Mouse (Mus musculus) cortical plate, adult 2 months (tissue): ENCODE measurements around the gene Rapgef2.

Source experiments
- CTCF ChIP-seq: fragments of 200-500 bp; IDR thresholded peaks from 2 replicates; pipeline ENCODE4 v1.5.1; 2011; ENCODE audit warnings: mild to moderate bottlenecking, control low read depth, low read length; ENCODE audit not compliant: insufficient read depth; ENCODE audit errors: extremely low read depth
- POLR2A ChIP-seq: fragments of 200-500 bp; IDR thresholded peaks from 2 replicates; pipeline ENCODE4 v1.6.1; 2011; ENCODE audit warnings: mild to moderate bottlenecking, low read length, control low read depth; ENCODE audit not compliant: insufficient read depth; ENCODE audit errors: extremely low read depth

- no peak for TF ChIP-seq POLR2A
- no peak for TF ChIP-seq CTCF
These were observed 67.0 kb downstream of the Rapgef2 start for GRCm38 (mm10) chr3:79219144-79219930.
